Mouse (Mus musculus): Measurements from ENCODE around the gene Grm2.

Gene Grm2

GRCm38 (mm10) chr9:106655884-106656720, at the start of gene Grm2:
Gene Grm2 (minus strand): TSS chr9:106656082.
- peak; percentile 44 for DNase-seq (ENCODE audit: low read depth, low spot score)

GRCm38 (mm10) chr9:106692973-106693481, 37.1 kb upstream of the Grm2 start:
- DNase-seq (ENCODE audit: low read depth, low spot score) = no peak

GRCm38 (mm10) chr9:106688834-106689233, 33.0 kb upstream of the Grm2 start:
- DNase-seq (ENCODE audit: low read depth, low spot score) = no peak

GRCm38 (mm10) chr9:106686983-106687650, 31.2 kb upstream of the Grm2 start:
- DNase-seq (ENCODE audit: low read depth, low spot score) = peak; percentile 84

- peak; percentile 92 for DNase-seq (ENCODE audit: low read depth, low spot score)
Observed at GRCm38 (mm10) chr9:106685249-106686101, 29.6 kb upstream of the Grm2 start, which contains the start of gene Tex264. Gene Tex264 (minus strand): TSS chr9:106685927.

- DNase-seq (ENCODE audit: low read depth, low spot score) = no peak
Observed at GRCm38 (mm10) chr9:106684918-106685248, 29.0 kb upstream of the Grm2 start.

- no peak for DNase-seq (ENCODE audit: low read depth, low spot score)
Observed at GRCm38 (mm10) chr9:106684093-106684872, 28.4 kb upstream of the Grm2 start.

GRCm38 (mm10) chr9:106681026-106681425, 25.1 kb upstream of the Grm2 start:
- DNase-seq (ENCODE audit: low read depth, low spot score) = no peak

- DNase-seq (ENCODE audit: low read depth, low spot score) = no peak
Observed at GRCm38 (mm10) chr9:106678242-106678641, 22.4 kb upstream of the Grm2 start.

GRCm38 (mm10) chr9:106677702-106678101, 21.8 kb upstream of the Grm2 start:
- no peak for DNase-seq (ENCODE audit: low read depth, low spot score)

GRCm38 (mm10) chr9:106676571-106676970, 20.7 kb upstream of the Grm2 start:
- DNase-seq (ENCODE audit: low read depth, low spot score) = no peak

GRCm38 (mm10) chr9:106675965-106676364, 20.1 kb upstream of the Grm2 start:
- peak; percentile 9 for DNase-seq (ENCODE audit: low read depth, low spot score)

GRCm38 (mm10) chr9:106675480-106675879, 19.6 kb upstream of the Grm2 start:
- DNase-seq (ENCODE audit: low read depth, low spot score) = peak; percentile 85

- DNase-seq (ENCODE audit: low read depth, low spot score) = no peak
Observed at GRCm38 (mm10) chr9:106673860-106674259, 18.0 kb upstream of the Grm2 start.

- DNase-seq (ENCODE audit: low read depth, low spot score) = no peak
Observed at GRCm38 (mm10) chr9:106664856-106665255, 9.0 kb upstream of the Grm2 start.

- DNase-seq (ENCODE audit: low read depth, low spot score) = no peak
Observed at GRCm38 (mm10) chr9:106664433-106664832, 8.6 kb upstream of the Grm2 start.

GRCm38 (mm10) chr9:106663200-106663599, 7.3 kb upstream of the Grm2 start:
- DNase-seq (ENCODE audit: low read depth, low spot score) = no peak

- no peak for DNase-seq (ENCODE audit: low read depth, low spot score)
Observed at GRCm38 (mm10) chr9:106659935-106660334, 4.1 kb upstream of the Grm2 start.

GRCm38 (mm10) chr9:106659441-106659840, 3.6 kb upstream of the Grm2 start:
- no peak for DNase-seq (ENCODE audit: low read depth, low spot score)

GRCm38 (mm10) chr9:106657592-106657991, 1.7 kb upstream of the Grm2 start:
- no peak for DNase-seq (ENCODE audit: low read depth, low spot score)

GRCm38 (mm10) chr9:106656820-106657219, 938 bp upstream of the Grm2 start:
- DNase-seq (ENCODE audit: low read depth, low spot score) = no peak
